Mouse (Mus musculus): Measurements from ENCODE around the gene Asb13.

Asb13 gene

GRCm38 (mm10) chr13:3665308-3665723, 31.5 kb downstream of the Asb13 start:
- no peak for DNase-seq (ENCODE audit: low read depth, low spot score)

GRCm38 (mm10) chr13:3667288-3667873, 33.5 kb downstream of the Asb13 start:
- DNase-seq (ENCODE audit: low read depth, low spot score): no peak

DNA sequence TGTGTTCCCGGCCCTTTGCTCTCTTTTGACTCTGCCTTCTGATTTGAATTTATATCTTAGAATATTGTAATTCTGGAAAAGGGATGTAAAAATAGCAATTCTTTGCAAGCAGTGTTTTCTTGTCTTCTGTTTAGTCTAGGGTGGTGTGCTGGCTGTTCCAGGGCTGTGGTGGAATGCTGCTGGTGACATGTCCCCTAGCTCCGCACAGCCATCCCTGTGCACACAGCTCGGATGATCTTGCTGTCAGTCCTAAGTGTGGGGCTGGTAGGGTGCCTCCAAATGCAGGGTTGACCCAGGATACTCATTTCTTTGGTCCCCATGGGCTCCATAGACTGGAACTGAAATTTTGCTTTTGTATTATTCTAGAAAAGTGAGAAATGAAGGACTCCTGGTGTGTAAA, 34.2 kb downstream of the Asb13 start:
- DNase-seq (ENCODE audit: low read depth, low spot score): no peak

DNA sequence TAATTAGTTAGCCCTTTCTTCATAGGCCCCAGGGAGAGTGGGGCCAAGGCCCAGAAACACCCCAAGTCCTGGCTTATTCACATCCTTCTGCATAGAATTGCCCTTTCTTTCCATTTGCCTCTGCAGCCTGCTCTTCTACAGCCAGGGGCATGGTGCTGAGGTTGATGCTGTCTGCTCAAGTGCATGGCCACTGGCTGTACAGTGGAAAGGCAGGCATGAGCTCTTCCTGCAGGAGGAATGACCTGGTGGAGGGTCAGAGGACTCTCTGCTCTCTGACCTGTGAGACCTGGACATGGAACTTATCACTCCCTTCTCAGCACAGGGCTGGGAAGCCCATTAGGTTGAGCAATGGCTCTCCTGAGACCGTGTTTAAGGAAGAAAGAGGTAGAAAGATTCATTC, 35.8 kb downstream of the Asb13 start:
- DNase-seq (ENCODE audit: low read depth, low spot score): no peak

GRCm38 (mm10) chr13:3670039-3670438, 36.2 kb downstream of the Asb13 start:
- no peak for DNase-seq (ENCODE audit: low read depth, low spot score)

DNA sequence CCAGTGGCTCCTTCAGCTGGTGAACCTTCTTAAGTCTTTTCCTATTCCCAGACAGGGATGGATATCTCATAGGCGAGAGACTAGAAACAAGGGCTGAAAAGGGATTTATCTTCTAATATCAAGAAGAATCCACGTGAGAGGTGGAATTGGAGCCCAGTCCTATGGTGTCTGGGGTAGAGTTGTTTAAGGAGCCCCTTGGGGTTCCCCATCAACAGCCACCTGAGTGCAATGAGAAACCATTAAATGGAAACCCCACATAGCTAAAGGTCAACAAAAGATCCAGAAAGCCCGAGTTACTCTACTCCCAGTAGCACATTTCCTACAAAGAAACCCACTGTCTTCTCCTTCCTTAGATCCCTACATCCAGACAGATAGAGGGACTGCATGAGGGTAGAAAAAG, 39.3 kb downstream of the Asb13 start:
- no peak for DNase-seq (ENCODE audit: low read depth, low spot score)

GRCm38 (mm10) chr13:3673622-3674021, 39.8 kb downstream of the Asb13 start:
- DNase-seq (ENCODE audit: low read depth, low spot score): no peak

DNA sequence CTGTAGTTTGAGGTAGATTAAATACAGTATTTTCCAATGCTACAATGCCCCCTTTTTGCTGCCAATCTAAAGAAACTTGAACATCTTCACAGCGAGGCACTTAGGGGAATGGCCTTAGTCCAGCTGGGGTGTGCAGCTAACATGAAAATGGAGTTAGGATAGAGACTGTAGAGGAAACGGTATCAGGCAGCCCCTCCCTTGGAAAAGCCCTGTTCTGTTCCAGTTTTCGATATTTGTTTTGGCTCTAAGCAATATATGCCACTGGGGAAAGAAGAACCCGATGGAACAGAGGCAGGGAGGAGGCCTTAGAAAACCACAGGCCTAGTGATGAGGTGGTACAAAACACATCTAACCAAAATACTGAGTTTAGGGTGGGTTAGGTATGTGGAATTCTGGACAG, 42.0 kb downstream of the Asb13 start:
- DNase-seq (ENCODE audit: low read depth, low spot score): no peak

- no peak for DNase-seq (ENCODE audit: low read depth, low spot score)
These were observed 45.3 kb downstream of the Asb13 start for GRCm38 (mm10) chr13:3679098-3679497.

- DNase-seq (ENCODE audit: low read depth, low spot score): no peak
These were observed 52.5 kb downstream of the Asb13 start for GRCm38 (mm10) chr13:3686306-3686705.

DNA sequence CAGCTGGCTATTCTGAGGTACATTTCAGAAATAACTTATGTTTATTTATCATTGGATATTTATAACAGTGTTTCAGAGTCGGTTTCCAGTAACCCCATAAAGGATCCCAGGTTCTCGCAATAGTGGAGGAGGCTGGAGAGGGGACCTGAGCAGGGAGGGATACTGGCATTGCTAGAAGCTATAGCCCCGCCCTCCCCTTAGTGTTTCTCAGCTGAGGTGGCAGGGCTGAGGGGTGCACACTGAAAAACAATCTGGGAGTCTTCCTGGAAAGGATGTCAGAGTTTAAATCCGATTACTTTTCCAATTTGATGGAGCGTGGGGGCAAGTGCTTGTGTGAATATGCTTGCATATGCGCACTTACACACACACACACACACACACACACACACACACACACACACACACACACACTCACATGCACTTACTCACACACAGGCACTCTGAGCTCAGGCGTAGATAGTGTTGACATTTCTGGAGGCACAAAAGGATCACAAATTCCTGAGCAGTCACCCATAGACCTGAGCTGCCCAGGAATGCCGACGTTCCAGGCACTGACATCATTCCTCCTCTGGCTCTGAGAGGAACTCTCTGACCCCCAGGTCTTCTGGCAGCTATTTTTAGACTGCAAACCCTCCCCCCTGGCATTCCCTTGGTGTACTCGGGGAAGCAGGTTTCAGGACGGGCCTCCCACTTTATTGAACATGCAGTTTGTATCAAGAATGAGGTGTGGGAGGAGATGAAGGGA, 60.9 kb downstream of the Asb13 start:
- DNase-seq (ENCODE audit: low read depth, low spot score): no peak

DNA sequence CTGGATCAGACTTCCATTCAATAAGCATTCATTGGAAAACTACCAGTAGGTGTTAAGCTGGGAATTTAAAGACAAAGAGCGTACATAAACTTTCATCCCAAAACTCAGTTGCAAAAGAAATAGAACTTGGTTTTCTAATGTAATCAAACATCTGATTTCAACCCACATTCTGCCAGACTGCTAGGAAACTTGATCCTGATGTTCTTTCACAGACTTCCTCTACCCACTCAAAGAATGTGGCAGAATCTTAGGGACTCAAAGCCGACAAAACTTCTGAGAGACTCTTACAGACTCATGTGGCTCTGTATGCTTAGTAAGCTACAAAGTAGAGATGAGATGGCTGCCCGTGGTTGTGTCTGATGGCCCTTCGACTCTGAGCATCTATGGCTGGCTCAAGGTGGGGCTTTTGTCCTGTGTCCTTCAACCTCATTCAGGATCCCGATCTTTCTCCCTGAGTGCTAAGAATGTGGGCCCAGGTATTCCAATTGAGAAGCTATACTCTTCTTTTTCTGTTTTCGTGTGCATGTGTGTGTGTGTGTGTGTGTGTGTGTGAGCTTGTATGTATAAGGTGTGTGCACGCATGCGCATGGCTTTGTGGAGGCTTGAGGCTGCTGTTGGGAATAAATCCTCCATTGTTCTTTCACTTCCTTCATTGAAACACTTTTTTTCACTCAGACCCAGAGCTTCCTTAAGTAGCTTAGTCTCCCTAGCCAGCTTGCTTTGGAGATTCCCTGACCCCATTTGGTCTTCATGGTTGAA, 63.3 kb downstream of the Asb13 start:
- DNase-seq (ENCODE audit: low read depth, low spot score): no peak

GRCm38 (mm10) chr13:3700752-3701151, 66.9 kb downstream of the Asb13 start:
- DNase-seq (ENCODE audit: low read depth, low spot score): no peak
